Mouse (Mus musculus) liver, embryonic 14.5 days (tissue): ENCODE data around the gene Pde5a.

Experiments used
- CTCF ChIP-seq: IDR thresholded peaks from 2 replicates; pipeline ENCODE4 v1.5.1; 2016; ENCODE audit warnings: antibody characterized with exemption, low read depth, control low read depth
- EP300 ChIP-seq: IDR thresholded peaks from 2 replicates; pipeline ENCODE4 v1.6.1; 2016; ENCODE audit warnings: antibody characterized with exemption, low read depth

DNA sequence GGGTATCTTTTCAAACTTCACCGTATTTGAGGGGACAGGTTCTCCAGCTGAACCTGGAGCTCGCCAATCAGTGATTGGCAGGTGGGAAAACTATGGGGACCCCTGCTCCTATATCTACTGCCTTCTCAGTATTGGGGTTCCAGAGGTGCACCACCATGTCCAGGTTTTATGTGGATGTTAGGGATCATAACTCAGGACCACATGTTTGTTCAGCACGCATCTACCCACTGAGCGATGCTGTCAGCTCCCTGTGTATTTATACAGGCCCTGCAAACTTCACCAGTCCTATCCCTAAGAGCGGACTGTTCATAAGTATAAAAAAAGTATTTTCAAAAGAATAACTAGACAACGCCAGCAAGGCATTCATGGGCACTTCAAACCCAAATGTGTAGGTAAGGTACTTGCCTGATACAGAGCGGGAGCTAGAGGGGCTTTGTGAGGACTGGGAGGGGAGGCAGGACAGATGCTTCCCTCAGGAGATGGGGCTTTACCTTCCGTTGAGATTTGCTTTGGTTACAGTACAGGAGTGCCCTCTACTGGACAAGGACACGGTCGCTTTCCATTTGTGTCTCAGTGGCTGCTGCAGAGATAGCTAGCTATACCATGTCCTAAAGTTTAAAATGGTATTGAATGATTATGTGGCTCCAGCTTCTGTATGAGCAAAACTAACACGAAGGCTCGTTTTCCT lies 175.1 kb downstream of the Pde5a start:
- TF ChIP-seq EP300 (no peak), CTCF (peak; percentile 75)
